Mouse (Mus musculus) kidney, adult 2 months (tissue): Measurements from ENCODE around the gene Rack1.

ENCODE experiments used
- CTCF ChIP-seq: fragments of 200-500 bp; conservative IDR thresholded peaks from 2 replicates; pipeline ENCODE4 v1.5.1; 2011; ENCODE audit warnings: low read depth, mild to moderate bottlenecking, control low read depth, low read length, moderate library complexity, mixed read lengths; ENCODE audit not compliant: insufficient read depth, insufficient read length
- POLR2A ChIP-seq: fragments of 200-500 bp; IDR thresholded peaks from one replicate; pipeline ENCODE4 v1.6.1; 2011; ENCODE audit warnings: low read depth, low read length, control low read depth

DNA sequence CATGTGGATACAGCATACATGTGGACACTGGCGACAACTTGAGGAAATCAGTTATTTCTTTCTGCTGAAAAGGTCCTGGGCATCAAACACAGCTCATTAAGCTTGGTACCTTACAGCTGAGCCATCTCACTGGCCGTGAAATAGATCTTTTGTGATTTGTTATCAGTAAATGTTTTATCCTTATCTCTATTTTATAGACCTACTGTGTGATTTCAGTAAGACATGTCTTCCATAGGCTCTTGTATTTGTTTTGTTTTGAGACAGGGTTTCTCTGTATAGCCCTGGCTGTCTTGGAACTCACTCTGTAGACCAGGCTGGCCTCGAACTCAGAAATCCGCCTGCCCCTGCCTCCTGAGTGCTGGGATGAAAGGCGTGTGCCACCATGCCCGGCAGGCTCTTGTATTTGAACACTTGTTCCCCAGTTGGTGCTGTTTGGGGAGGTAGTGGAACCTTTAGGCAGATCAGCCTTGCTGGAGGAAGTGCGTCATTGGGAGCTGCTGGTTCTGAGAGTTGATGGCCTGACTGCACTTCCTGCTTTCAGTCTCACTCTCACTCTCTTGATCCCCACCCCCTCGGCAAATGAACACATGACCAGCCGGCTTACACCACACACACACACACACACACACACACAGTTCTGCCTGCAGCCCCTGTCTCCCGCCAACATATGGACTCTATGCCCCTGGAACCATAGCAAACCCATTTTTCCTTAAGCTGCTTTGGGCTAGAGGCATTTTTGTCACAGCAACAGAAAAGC is 12.5 kb upstream of the Rack1 start:
- TF ChIP-seq CTCF, result no peak
- TF ChIP-seq POLR2A, result no peak
